Mouse (Mus musculus): ENCODE results near the gene Msmb.

- TF ChIP-seq CTCF (IDR thresholded peaks at IDR 0.05; ENCODE audit: borderline replicate concordance, extremely low read depth, insufficient read depth, insufficient read length): no peak
- no peak for TF ChIP-seq POLR2A (IDR thresholded peaks at IDR 0.05; ENCODE audit: borderline replicate concordance, extremely low read depth, insufficient read depth, insufficient read length, poor library complexity, severe bottlenecking)
These were observed 33.5 kb downstream of the Msmb start for GRCm38 (mm10) chr14:32175310-32175709.
